Mouse (Mus musculus) regulatory T cell (primary cell): ENCODE results near the gene Tmem97.

Experiments used
- in situ Hi-C: fragments of 300-600 bp; cut with MboI, MseI; formaldehyde crosslinking; loops from one replicate; pipeline ENCODE4 v1.15.1; 2025; ENCODE audit warnings: high pct_unique_total_duplicates

Tmem97 gene

DNA sequence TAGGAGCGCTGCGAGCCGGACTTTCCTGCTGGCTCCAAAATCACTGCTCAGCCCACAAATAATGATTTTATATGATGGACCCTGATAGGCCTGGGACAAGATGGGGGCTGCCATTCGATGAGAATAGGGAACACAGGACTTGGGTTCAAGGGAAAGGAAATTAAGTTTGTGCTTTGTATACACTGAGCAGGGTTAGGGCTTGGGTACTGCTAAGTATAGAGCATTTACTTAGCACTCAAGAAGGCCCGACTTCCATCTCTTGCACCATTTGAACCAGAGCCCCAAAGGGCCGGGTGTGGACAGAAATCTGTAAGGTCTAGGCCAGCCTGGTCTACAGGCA, 452 bp upstream of the Tmem97 start:
- in situ Hi-C loops, result no loop called here

DNA sequence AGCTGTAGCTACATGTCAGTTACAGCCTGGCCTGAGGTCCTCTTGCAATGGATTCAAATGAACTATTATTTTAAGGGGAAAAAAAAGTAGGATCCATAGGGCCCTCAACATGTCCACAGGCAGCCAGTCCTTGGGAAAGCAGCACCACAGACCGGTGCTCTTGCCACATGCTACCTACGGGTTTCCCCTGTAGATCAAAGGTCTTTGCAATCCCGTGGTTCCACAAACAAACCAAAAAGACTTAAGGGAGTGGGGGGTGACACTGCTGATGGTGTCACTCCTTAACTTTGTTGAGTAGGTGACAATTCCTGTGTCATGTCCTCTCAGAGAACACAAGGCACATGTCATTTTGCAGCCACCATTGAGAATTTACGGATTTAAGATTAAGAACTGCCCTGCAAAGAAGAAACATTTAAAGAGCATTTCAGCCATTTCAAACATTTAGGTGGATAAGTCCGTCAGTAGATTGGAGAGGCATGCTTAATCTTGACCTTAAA, 1.0 kb downstream of the Tmem97 start:
- in situ Hi-C loops, result no loop called here

GRCm38 (mm10) chr11:78547718-78548460, 2.7 kb downstream of the Tmem97 start:
- in situ Hi-C loops, result no loop called here

DNA sequence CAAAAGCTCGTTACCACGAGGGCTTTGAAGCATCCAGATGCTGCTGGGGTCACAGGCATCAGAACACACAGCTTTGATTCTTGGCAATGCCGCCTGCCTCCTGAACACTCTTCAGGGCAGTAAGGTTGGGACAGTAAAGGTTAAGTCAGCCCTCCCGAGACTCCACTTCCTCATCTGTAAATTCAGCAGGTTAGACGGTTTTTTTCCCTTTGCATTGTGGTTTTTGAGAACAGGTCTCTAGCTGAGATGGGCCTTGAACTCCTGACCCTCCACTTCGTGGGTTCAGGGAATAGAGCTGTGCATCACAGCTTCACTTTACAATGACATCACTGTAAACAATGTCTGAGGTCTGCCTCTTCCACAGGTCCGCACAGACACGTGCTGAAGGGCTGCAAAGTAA, 5.4 kb downstream of the Tmem97 start:
- in situ Hi-C loops, result no loop called here

GRCm38 (mm10) chr11:78544449-78545111, 6.0 kb downstream of the Tmem97 start:
- in situ Hi-C loops, result no loop called here

GRCm38 (mm10) chr11:78540358-78540757, 10.2 kb downstream of the Tmem97 start:
- in situ Hi-C loops, result no loop called here

- in situ Hi-C loops, result loop anchor here (10.0 kb wide), 1 partner anchor 1322 kb away; the partner anchor contains the start of gene Ssh2
Measured at GRCm38 (mm10) chr11:78536690-78537084, 13.9 kb downstream of the Tmem97 start.

GRCm38 (mm10) chr11:78536080-78536689, 14.4 kb downstream of the Tmem97 start, which contains the start of the genes Tnfaip1 and Ift20:
Tnfaip1 (minus strand) TSS chr11:78536332.
Ift20 (plus strand) TSS chr11:78536361.
- in situ Hi-C loops, result loop anchor here (10.0 kb wide), 1 partner anchor 1321 kb away; the partner anchor contains the start of gene Ssh2

DNA sequence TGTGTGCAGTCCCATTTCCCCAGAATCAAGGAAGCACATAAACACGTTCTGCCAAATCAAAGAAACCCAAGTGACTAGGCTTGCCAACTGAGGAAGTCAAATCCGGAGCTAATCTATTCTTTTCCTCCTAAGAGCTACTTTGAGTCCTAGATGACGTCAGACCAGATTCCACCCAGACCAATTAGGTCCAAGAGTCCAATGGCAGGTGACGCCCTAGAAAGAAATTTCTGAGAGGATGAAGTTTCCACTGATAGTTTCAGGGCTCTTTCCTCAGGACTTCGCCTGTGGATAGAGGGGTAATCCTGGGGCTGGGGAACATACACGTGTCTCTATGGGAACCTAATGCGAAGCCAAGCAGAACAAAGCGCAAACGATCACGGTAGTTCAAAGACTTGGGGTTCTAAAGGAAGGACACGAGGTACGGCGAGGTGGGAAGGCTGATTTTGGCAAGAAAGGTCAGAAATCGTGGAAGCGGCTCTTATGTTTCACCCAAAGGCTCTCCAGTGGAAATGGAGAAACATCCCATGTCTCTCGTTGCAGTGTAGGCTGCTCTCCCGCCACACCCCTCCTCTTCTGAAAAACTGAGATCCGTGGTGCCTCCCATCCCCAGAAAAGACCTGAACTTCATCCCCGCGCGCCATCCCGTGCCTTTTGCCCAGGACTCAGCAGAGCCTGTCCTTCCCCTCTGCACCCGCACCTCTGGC, 15.0 kb downstream of the Tmem97 start:
- in situ Hi-C loops, result loop anchor here (10.0 kb wide), 1 partner anchor 1321 kb away; the partner anchor contains the start of gene Ssh2

DNA sequence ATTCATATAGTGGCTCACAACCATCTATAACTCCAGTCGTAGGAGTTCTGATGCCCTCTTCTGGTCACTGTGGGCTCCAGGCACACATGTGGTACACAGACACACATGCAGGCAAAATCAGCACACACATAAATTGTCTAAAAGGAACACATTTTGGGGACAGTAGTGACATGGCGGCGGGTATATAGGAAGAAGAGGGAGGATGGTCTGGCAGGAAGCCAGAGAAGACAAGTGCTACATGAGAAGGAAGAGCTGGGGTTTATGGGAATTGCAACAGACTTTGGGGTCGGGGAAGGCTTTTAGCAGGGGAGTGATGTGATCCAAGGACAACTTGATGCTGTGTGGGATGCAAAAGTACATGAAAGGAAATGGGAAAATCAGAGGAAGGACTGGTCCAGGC, 16.1 kb downstream of the Tmem97 start:
- in situ Hi-C loops, result loop anchor here (10.0 kb wide), 1 partner anchor 1320 kb away; the partner anchor contains the start of gene Ssh2

- in situ Hi-C loops, result loop anchor here (10.0 kb wide), 1 partner anchor 1317 kb away; the partner anchor contains the start of gene Ssh2
Measured at GRCm38 (mm10) chr11:78531515-78531914, 19.1 kb downstream of the Tmem97 start.

GRCm38 (mm10) chr11:78531046-78531445, 19.5 kb downstream of the Tmem97 start:
- in situ Hi-C loops, result loop anchor here (10.0 kb wide), 1 partner anchor 1316 kb away; the partner anchor contains the start of gene Ssh2

DNA sequence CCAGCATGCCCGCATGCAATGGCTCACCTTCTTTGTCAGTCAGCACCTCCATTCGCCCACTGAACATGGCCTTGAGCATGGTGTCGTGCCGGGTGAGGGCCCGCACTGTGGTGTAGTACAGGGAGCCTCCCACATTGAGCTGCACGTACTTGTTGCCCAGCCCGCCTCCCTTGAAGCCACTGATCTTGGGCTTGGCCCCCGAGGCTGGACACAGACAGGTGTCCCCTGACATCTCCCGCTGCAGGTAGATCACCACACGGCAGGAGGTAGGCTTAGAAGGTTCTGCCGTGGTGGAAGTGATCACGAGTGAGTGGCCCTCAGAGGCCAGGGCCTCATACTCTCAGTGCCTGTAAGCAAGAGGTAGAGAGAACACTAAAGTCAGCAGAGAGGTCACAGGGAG, 20.6 kb downstream of the Tmem97 start:
- in situ Hi-C loops, result loop anchor here (10.0 kb wide), 1 partner anchor 1315 kb away; the partner anchor contains the start of gene Ssh2

GRCm38 (mm10) chr11:78528714-78529113, 21.9 kb downstream of the Tmem97 start:
- in situ Hi-C loops, result no loop called here

GRCm38 (mm10) chr11:78524838-78525237, 25.7 kb downstream of the Tmem97 start:
- in situ Hi-C loops, result no loop called here

DNA sequence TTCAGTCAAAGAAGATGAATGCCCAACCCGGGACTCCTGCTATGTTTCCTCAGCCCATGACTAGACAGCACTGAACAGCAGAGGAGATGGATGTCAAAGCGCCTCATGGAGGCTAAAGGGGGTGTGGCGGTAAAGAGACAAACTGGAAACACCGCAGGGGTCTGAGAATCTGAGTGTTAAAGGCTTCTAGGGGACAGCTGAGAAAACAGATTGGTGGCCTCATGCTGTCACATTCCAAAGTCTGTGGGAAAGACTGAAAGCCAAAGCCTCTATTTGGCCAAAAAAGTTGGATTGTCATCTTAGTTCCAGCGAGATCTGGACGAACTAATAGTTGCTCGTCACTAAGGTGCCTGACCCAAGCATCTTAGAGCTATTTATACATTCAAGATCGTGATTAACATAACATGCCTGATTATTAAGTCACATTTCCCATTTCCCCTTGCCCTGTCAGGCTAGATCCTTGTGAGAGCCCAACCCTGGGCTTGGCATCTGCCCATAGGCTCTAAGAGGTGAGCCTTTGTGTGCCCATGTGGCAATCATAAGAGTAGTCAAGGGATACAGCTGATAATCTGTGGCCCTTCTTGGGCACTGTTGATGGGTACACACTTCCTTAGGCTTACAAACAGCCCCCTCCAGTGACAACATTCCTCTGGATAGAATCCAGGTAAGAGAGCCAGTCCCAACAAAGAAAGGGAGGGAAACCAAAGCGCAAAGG, 27.2 kb downstream of the Tmem97 start:
- in situ Hi-C loops, result no loop called here

DNA sequence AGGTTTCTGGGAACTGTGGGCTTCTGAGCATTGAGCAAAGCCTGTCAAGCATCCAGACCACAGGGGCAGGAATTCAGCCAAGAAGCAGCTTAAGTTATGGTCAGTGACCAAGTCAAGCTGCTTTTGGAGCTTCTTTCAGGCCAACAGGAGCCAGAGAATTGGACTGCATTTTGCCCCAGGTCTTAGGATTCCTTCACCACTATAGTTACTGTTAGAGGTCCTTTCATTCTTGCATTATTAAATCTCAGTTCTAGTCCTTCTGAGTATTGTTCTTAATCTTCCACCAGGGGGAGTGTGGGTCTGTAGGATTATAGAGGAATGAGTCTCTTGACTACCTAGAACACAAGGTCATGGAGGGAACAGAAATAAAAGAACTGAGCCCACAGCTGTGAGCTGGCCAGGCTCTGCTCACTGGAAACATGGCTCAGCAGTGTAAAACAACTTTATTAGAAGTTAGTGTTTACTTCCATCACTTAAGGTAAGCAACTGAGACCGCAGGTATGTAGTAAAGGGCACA, 28.0 kb downstream of the Tmem97 start:
- in situ Hi-C loops, result no loop called here

GRCm38 (mm10) chr11:78521880-78522279, 28.7 kb downstream of the Tmem97 start:
- in situ Hi-C loops, result no loop called here

GRCm38 (mm10) chr11:78518931-78519330, 31.6 kb downstream of the Tmem97 start:
- in situ Hi-C loops, result no loop called here

DNA sequence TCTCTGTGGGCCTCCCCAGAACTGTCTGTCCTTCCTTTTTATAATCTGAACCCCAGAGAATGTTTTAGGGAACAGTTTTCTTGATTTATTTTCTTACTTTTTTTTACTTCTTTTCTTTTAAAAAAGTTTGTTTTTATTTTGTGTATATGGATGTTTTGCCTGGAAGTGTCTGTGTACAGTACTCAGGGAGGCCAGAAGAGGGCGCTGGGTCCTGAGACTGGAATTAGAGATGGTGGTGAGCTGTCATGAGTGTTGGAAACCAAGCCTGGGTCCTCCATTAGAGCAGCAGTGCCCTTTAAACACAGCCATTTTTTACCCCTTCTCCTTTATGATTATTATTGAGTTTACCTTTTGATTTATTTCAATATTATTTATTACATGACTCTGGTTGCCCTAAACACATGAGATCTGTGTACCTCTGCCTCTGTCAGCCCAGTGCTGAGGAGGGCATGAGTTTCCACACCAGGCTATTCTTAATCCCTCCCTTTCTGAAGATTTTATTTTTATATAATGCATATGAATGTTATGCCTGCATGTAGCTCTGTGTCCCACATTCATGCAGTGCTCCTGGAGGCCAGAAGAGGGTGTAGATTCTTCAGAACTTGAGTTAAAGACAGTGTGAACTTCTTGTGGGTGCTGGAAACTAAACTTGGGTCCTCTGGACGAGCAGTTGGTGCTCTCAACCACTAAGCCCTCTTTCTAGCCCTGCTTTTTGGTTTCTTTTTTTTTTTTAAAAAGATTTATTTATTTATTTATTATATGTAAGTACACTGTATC, 34.8 kb downstream of the Tmem97 start:
- in situ Hi-C loops, result no loop called here
